Mouse (Mus musculus): ENCODE data around the gene Wnt2b. TPM values are rescaled to one million over a fixed set of nuclear protein-coding genes. Genes with fewer than 3 reads are reported as not detected.

Gene Wnt2b
- polyA plus RNA-seq, 1 experiment from 2014 or later = 0.11 TPM

Other genes with a start within 250 kb of the Wnt2b start
- 0.23 and 0.27 TPM in 2 replicates for gene Ppm1j, start 180.9 kb downstream of the Wnt2b start, polyA plus RNA-seq (2015; fragmentation: Nextera tagmentation; extraction: Ambion mirVana)
- 0.04 TPM in 1 of 2 replicates, not detected in the other for gene Fam19a3, start 180.1 kb downstream of the Wnt2b start, polyA plus RNA-seq (2015; fragmentation: Nextera tagmentation; extraction: Ambion mirVana)
- gene Rhoc, start 173.5 kb downstream of the Wnt2b start, polyA plus RNA-seq (2015; fragmentation: Nextera tagmentation; extraction: Ambion mirVana) = 20.3 and 21.9 TPM in 2 replicates
- 33.8 and 36.2 TPM in 2 replicates for gene Mov10, start 143.4 kb downstream of the Wnt2b start, polyA plus RNA-seq (2015; fragmentation: Nextera tagmentation; extraction: Ambion mirVana)
- 10.9 and 13.3 TPM in 2 replicates for gene St7l, start 97.9 kb downstream of the Wnt2b start, polyA plus RNA-seq (2015; fragmentation: Nextera tagmentation; extraction: Ambion mirVana)
- 73.3 and 79.1 TPM in 2 replicates for gene Capza1, start 97.4 kb downstream of the Wnt2b start, polyA plus RNA-seq (2015; fragmentation: Nextera tagmentation; extraction: Ambion mirVana)
- gene Cttnbp2nl, start 91.2 kb upstream of the Wnt2b start, polyA plus RNA-seq (2015; fragmentation: Nextera tagmentation; extraction: Ambion mirVana) = 2.1 and 3.3 TPM in 2 replicates
- gene 4930564D02Rik, start 104.9 kb upstream of the Wnt2b start, polyA plus RNA-seq (2015; fragmentation: Nextera tagmentation; extraction: Ambion mirVana) = not detected in 2 replicates